Mouse (Mus musculus) NIH3T3 (cell line): ENCODE data around the gene Rgl1.
A peak's percentile ranks its signal among the peaks of the same experiment; 100 is the strongest.

ENCODE experiments used
- DNase-seq: peaks from one replicate; pipeline ENCODE4 v3.0.0-alpha.2; 2012; ENCODE audit warnings: low read depth

The Rgl1 gene

GRCm38 (mm10) chr1:152543449-152544159 lies 222.5 kb downstream of the Rgl1 start:
- no peak for DNase-seq

GRCm38 (mm10) chr1:152542747-152543378 lies 223.3 kb downstream of the Rgl1 start:
- DNase-seq = no peak

GRCm38 (mm10) chr1:152540304-152540887 lies 225.8 kb downstream of the Rgl1 start:
- peak; percentile 58 for DNase-seq

GRCm38 (mm10) chr1:152538817-152539216 lies 227.3 kb downstream of the Rgl1 start:
- DNase-seq = no peak

GRCm38 (mm10) chr1:152537186-152537585 lies 229.0 kb downstream of the Rgl1 start:
- DNase-seq = no peak

- DNase-seq = peak; percentile 91
Measured at GRCm38 (mm10) chr1:152536416-152537018, 229.6 kb downstream of the Rgl1 start.

GRCm38 (mm10) chr1:152534531-152534930 lies 231.6 kb downstream of the Rgl1 start:
- DNase-seq = no peak

- DNase-seq = no peak
Measured at GRCm38 (mm10) chr1:152531498-152531897, 234.7 kb downstream of the Rgl1 start.

- DNase-seq = no peak
Measured at GRCm38 (mm10) chr1:152528778-152529177, 237.4 kb downstream of the Rgl1 start.

GRCm38 (mm10) chr1:152528214-152528613 lies 237.9 kb downstream of the Rgl1 start:
- no peak for DNase-seq

- no peak for DNase-seq
Measured at GRCm38 (mm10) chr1:152526154-152526553, 240.0 kb downstream of the Rgl1 start.

GRCm38 (mm10) chr1:152524987-152525648 lies 241.0 kb downstream of the Rgl1 start:
- peak; percentile 95 for DNase-seq

- DNase-seq = peak; percentile 44
Measured at GRCm38 (mm10) chr1:152524098-152524892, 241.9 kb downstream of the Rgl1 start.

- no peak for DNase-seq
Measured at GRCm38 (mm10) chr1:152523292-152523691, 242.9 kb downstream of the Rgl1 start.

- no peak for DNase-seq
Measured at GRCm38 (mm10) chr1:152522226-152522625, 243.9 kb downstream of the Rgl1 start.

GRCm38 (mm10) chr1:152520798-152521575 lies 245.2 kb downstream of the Rgl1 start:
- DNase-seq = peak; percentile 80

- no peak for DNase-seq
Measured at GRCm38 (mm10) chr1:152518971-152519370, 247.2 kb downstream of the Rgl1 start.

GRCm38 (mm10) chr1:152517057-152517570 lies 249.0 kb downstream of the Rgl1 start:
- no peak for DNase-seq

- peak; percentile 89 for DNase-seq
Measured at GRCm38 (mm10) chr1:152514256-152514655, 251.9 kb downstream of the Rgl1 start.

GRCm38 (mm10) chr1:152511237-152511636 lies 254.9 kb downstream of the Rgl1 start:
- peak; percentile 64 for DNase-seq
